Mouse (Mus musculus): Measurements from ENCODE around the gene Abcg8.

Abcg8 gene

DNA sequence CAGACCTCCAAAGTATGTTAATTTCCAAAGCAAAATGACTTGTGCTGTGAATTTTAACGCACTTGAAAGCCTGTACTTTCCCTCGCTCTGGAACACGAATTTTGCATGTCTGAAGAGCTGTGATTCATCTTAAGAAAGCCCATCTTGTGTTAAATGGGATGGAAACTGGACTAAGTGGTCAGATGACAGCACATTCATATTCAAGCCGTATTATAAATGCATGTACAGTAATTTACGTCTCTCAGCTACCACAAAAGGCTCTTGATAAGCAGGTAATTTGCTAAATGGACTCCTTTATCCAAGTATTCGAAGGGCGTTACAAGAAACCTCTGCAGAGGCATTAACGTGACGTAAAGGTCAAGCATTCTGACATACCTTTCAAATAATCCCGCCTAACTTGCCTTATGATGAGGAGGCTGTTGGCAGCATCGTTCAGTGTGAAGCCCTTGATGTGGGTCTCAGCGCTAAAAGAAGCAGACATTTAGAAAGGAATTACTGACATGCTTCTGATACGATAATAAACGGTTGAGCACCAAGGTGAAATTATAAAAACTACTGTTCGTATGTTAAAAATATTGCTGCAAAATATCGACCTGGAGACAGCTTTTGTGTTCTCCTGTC lies 40.3 kb downstream of the Abcg8 start:
- DNase-seq: no peak

DNA sequence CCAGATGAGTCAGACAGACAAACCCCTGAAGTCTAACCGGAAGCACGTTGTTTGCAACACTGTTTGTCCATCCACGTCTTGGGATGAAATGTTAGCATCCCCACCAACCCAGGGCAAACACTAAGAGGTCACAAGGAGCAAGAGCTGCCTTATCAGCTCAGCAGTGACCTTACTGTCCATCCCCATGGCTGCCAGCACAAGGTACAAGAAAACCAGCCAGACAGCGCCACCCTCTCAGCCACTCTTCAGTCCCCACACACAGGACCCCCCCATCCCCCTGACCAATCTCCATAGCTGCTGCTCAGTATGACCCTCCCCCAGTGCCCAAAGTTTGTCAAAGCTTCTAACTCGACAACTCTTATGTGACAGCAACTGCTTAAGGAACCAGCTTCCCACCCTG lies 41.3 kb downstream of the Abcg8 start:
- DNase-seq: no peak

DNA sequence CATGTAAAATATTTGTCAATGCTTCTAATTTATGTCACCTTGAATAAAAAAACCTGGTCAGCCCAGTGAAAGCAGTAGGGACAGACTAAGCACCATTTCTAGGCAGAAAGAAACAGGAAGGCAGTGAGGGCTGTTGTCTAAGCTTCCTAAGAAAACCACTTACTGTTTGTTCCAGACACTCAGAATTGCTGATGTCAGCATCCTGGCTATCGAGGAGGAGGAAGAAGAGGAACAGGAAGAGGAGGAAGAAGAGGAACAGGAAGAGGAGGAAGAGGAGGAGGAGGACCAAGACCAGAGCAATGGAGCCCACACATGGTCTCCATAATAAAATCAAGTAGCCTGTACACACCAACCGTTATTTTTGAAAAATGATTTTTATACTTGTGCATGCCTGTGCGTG lies 43.0 kb downstream of the Abcg8 start:
- DNase-seq: no peak

DNA sequence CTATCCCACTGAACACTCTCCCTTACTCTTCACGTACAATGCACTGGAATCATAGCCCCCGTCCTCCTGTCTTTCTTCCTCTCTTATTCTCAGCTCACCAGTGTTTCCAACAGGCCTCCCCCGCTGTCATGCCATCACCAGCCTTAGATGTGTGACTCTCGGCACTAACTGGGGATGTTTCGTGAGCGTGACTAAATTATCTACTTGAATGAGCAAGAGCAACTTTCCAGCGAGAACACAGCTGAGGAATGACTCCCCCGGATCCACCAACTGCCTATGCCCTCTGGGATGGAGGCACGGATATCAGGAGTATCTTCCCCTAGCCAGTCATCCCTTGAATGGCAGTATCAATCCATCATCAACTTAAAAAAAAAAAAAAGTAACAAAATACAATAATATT lies 47.9 kb downstream of the Abcg8 start:
- DNase-seq: no peak

DNA sequence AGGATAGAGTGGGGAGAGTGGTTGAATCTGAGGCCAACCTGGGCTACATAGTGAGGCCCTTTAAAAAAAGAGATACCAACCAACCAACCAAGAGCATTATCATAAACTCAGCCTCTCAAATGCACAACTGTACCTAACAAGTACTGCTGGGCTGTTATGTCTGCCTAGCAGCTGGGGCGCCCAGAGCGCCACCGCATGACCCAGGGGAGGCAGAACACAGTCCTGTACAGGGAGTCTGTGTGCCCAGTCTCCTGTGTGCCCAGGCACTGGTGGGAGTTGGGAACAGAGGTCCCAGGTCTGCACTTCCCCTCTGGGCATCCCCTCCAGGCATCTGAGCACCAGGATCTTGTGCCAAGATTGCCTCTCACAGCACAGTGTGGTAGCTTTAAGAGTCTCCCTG lies 49.1 kb downstream of the Abcg8 start:
- no peak for DNase-seq

DNA sequence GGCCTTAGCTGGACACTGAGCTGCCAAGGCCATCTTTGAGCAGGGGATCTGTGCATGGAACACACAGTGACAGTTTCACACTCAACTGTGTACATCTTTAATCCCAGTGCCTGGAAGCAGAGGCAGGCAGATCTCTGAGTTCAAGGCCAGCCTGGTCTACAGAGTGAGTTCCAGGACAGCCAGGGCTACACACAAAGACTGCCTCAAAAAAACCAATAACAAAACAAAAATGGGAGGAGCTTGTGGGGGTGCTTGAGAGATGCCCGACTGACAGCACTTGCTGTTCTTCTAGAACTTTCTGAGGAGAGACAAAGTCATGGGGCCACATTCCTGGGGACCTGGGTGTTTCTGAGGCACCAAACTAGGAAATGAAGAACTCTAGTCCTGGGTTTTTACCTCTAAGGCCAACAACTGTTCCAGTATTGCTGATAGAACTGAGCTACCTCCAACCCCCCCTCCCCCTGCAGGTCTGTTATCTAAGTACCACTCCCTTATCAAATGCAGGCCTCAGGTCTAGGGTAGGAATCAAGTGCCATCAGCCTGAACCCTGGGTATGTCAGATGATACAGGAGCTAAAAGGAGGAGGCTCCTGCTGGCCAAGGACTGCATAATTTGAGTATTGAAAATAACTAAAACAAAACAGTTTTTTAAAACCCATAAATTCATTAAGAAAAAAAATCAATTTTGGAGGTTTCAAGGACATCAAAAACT lies 52.3 kb downstream of the Abcg8 start:
- DNase-seq: no peak

DNA sequence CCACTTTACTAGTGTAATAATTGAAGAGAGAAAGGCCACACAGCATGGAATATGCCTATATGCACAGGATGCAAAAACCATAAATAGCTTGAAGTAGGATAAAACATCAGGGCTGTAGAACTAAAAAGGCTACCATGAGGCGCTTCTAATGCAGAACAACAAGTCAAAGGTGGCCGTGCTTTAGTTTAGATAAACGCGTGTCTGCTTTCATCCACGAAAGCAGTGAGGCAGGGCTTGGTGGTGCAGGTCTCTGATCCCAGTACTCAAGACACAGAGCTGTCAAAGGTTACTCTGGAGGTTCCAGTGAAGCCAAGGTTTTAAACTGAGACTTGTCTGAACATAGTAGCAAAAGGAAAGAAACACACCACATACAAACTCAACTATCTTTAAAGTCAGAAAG lies 53.0 kb downstream of the Abcg8 start:
- DNase-seq: no peak

DNA sequence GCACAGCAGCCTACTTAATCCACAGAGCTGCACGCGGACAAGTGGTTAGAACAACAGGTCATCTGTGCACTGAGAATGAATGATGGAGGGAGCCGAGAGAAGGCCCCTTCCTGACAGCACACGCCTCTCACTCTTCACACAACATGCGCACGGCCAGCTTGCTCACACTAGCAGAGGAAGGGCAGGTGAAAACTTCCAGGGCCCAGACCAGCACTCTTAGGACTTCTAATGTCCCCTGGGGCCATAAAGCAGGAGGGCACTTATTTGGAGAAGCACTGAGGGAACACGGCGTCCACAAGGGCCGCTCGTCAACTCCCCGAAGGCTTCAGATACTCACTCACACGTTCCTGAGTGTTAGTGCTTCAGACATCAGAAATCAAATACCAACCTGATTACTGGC lies 55.3 kb downstream of the Abcg8 start:
- no peak for DNase-seq

DNA sequence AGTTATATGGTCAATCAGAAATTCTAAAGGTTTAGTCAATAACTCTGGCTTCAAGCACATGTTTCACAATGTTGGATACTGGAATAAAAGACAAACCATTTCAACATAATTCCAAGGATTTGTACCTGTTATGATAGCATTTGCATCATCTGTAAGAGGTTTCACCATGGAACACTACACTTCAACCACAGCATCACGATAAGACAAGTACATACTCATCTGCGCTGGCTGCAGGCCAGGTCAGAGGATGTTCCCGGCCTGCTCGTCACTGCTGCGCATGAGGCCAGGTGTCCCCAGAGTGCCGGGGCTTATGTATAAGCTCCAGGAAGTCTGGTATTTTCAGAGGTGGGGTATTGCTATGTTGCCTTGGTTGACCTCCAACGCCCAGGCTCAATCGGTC lies 56.5 kb downstream of the Abcg8 start:
- DNase-seq: no peak

DNA sequence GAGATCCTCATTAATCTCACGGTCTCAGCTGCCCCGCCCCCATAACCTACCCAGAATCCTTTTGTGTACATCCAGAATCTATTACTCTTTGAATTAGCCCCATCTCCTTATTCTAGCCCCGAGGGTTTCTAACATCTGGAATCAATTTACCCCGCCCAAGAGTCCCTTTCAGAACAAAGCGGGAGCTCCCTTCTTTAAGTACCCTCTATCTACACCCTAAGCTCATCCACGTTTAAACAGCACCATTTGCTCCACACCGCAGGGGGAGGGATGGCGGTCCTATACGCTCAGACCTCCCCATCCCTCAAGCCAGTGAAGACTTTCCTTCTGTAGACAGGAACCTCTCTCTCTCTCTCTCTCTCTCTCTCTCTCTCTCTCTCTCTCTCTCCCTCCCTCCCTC lies 60.6 kb downstream of the Abcg8 start:
- DNase-seq: no peak

DNA sequence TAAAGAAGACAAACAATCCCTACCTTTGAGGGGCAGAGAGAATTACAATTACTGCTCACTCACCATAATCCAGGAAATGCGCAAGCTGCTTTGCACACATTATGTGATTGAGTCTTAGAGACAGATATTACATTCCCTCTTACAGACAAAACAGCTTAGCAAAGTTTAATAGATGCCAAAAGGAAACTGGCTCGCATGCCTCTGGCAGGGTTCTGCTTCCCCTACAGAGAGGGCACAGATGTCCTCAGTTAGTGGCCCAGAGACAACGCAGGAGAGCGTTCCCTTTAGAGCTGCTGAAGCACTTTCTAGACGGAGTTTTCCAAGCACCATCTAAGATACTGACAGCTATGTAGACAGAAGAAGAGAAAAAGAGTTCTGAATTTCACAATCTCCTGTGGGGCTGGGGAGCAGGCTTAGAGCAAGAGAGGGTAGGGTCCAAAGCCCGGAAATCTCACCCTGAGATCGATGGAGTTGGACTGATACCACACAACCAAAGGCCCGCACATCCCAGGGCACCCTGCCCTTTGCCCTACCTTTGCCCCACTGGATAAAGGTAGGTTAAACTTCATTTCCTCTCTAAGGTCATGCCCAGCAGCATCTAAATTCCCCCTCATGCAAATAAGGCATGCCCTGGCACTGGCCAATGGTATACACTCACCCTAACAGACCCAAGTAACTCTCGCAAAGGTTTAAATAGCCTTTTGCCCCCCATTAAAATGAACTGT lies 62.1 kb downstream of the Abcg8 start:
- no peak for DNase-seq

DNA sequence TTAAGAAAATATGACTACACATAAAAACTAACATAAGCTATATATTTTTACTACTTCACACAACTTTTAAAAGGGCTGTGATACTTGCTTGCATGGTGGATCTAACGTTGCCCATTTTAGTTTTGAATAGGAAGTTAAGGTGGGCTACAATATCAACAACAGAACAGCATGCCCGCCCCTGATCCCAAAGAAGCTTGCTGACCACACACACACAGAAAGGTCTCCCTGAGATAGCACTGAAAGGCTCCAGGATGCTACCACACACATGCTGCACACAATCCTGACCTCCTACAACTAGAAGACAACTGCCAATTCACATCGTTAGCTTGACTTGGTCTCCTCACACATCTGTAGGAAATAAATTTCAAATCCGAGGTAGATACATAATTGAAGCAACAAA lies 68.2 kb downstream of the Abcg8 start:
- no peak for DNase-seq

DNA sequence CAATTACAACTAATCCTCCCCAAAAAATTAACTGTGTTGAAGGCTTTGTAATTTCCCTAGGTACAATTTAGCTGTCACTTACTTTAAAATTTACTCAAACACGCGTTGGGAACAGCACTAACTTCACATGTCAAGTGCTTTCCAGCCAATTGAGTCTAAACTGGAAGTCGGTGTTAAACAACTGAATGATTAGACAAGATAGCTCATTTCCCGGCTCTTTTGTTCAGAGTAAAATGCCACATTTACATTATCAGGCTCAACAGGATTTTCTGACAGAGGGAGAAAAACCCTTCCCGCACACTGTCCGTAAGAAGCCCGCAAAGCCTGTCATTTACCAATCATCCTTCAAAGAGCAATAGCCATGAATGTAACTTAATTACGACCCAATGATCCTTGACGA lies 68.9 kb downstream of the Abcg8 start:
- DNase-seq: no peak

DNA sequence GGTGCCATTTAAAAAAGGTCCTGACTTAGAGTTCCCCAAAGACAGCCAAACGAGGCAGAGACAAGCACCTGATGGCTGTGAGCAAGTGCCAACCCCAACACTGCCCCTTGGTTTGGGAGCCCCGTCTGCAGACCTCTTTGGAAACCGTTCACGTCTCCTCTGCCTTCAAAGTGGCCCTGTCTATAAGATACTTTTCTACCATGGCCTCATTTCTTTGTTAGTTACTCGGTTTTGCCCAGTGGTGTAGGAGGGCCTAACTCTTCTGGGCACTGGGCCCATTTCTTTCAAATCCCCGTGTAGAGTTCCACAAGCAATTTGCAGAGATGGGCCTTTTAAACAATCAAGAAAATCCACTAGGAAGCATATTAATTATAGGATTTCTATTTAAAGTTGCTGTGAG lies 71.1 kb downstream of the Abcg8 start:
- DNase-seq: no peak

DNA sequence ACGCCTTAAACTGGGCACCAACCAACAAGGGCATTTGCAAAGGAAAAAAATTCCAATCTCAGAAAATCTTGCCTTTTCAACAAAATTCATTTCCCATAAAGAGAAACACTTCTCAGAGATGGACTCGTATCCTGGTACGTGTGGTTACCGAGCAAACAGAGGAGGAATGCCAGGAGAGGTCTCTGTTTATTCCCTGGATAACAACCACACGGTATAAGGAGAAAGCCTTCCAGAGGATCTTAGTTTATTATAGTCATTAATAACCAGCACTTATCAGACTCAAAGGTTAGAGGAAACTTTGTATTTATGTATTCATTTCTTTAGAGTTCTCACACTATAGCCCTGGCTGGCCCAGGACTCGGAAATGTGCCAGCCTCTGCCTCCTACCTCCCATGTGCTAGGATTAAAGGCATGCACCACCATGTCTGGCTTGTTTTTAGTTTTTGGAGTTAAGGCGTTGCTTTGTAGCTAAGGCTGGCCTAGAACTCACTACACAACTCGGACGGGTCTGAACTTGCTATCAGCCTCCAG lies 72.1 kb downstream of the Abcg8 start:
- DNase-seq: no peak

DNA sequence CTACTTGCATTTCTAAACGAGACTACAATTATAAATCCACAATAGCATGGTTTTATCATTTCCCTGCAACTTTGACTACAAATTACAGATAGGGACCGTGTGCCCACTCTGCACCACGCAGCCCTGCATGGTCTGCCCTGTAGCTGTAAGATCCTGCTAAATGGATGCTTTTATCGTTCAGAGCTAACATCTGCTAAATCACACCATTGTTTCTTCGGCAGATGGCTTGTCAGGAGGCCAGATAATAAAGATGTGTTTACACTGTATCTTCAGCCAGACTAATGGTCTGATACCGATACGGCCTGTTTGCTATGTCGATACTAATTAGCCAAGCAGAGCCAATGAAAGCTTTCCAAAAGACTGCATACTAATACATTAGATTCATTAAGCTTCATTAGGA lies 73.2 kb downstream of the Abcg8 start:
- DNase-seq: no peak

Measured in thymus, postnatal 14 days (tissue).